Mouse (Mus musculus) kidney, adult 8-10 months (tissue): ENCODE data around the gene Pithd1.

Source experiments
- DNase-seq, 2 experiments: peaks; one replicate each; pipeline ENCODE4 v3.0.0; 2022

Gene Pithd1

GRCm38 (mm10) chr4:135986943-135987710 is at the start of gene Pithd1:
Pithd1 (minus strand) TSS chr4:135987264.
- peak; percentile 90 to 93 for DNase-seq

DNA sequence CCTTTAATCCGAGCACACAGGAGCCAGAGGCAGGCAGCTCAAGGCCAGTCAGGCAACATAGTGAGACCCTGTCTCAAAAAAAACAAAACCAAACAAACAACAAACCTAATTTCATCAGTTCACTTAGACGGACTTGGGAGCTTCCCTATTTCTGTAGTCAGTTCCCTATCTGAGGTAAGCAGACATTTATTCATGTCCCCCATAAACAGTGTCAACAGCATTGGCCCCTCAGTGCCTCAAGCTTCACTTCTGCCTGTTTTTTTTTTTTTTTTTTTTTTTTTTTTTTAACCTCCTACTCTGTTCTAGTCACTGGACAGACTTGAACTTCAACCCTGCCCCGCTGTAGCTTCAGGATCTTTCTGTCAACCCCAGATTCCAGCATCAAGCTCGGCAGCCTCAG is 48.0 kb upstream of the Pithd1 start:
- no peak for DNase-seq

GRCm38 (mm10) chr4:136033231-136033630 is 46.2 kb upstream of the Pithd1 start:
- no peak for DNase-seq

GRCm38 (mm10) chr4:136030968-136031909 is 44.2 kb upstream of the Pithd1 start:
- DNase-seq, result peak; percentile 30 to 34

- no peak for DNase-seq
Observed at GRCm38 (mm10) chr4:136028689-136029088, 41.6 kb upstream of the Pithd1 start.

DNA sequence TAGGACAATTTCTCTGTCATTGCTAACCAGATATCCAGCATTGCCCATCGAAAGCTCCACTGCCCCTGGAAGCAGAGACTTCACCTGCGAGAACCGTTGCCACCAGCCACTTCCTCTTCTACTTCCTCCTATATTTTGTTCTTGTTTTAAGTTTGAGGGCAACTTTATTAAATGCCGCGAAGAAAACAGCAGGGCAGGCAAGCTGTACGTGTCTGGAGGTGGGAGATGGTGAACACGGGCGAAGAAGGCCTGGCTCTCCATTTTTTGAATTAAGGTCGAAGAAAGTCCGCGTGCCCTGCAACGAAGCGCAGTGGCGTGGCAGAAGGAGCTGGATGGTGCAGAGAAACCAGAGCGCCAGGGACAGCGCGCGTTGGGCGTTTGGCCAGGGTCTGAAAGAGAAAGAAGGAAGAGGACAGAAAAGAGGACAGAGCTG is 41.1 kb upstream of the Pithd1 start:
- no peak for DNase-seq

DNA sequence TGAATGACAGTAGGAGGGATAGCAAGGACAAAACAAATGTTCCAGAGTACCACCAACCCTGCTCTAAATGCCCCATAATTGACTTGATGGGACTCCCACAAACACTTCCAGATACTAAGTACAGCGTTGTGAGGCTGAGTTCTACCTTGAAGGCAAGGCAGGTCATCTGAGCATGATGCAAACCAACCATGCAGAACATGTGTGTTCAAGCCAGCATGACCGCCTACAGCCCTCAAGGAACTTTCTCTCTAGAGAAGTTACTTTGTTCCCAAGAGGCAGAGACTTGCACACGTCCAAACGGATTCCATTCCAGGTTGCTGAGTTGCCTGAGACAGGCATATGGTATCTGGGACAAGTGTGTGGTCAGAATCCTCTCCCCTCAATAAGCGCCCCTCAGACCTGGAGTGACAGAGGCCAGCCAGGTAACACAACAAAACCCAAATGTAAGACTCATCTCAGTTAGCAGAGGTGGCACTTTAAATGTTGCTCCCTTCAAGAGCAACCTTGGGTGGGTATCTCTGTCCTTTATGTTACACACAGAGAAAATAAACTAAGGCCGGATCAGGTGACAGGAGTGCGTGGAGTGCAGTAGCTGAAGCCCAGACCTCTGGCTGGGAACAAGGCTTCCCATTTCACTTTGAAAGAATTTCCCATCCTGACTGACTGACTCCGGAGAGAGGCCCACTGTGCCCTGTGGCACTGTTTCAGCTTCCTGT is 40.5 kb upstream of the Pithd1 start:
- DNase-seq, result peak; percentile 35 to 46

DNA sequence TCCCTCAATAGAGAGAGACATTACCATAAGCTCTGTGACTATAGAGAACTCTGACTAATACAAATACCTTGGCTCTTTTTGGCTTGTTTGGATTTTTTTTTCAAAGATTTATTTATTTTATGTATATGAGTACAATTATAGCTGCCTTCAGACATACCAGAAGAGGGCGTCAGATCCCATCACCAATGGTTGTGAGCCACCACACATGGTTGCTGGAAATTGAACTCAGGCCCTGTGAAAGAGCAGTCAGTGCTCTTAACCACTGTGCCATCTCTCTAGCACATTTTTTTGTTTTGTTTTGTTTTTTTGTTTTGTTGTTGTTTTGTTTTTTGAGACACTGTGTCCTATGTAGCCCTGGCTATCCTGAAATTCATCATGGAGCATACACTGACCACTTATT is 38.3 kb upstream of the Pithd1 start:
- DNase-seq, result no peak

- DNase-seq, result no peak
Observed at GRCm38 (mm10) chr4:136022924-136023323, 35.9 kb upstream of the Pithd1 start.

GRCm38 (mm10) chr4:136021549-136022047 is 34.5 kb upstream of the Pithd1 start, which contains the start of gene Eloa:
Eloa (minus strand) TSS chr4:136021763.
- DNase-seq, result peak; percentile 100

GRCm38 (mm10) chr4:136020743-136021548 is 33.9 kb upstream of the Pithd1 start:
- no peak for DNase-seq

DNA sequence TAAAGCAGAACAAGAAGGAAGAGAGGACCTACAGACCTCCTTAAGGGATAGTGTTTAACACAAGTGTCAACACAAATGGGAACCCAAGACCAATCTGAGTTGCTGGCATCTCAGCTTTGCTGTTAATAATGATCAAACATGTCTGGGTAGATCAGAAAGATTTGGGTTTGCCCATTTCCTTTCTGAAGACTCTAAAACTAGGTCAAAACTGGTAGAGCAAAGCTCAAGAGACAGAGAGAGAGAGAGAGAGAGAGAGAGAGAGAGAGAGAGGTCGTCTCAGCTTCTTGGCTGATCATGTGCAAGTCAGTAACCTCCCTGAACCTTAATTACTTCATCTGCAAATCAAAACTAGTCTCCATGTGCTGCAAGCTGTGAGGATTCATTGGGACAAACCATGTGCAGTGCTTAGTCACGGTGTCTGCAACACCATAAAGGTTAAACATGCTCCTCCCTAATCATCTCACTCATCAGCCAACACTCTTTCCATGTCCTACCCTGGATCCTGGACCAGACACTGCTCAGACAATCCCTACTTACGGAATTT is 29.1 kb upstream of the Pithd1 start:
- no peak for DNase-seq

GRCm38 (mm10) chr4:136010586-136010985 is 23.5 kb upstream of the Pithd1 start:
- DNase-seq, result no peak

GRCm38 (mm10) chr4:136008782-136009447 is 21.9 kb upstream of the Pithd1 start:
- no peak for DNase-seq

GRCm38 (mm10) chr4:136006821-136007220 is 19.8 kb upstream of the Pithd1 start:
- DNase-seq, result no peak

DNA sequence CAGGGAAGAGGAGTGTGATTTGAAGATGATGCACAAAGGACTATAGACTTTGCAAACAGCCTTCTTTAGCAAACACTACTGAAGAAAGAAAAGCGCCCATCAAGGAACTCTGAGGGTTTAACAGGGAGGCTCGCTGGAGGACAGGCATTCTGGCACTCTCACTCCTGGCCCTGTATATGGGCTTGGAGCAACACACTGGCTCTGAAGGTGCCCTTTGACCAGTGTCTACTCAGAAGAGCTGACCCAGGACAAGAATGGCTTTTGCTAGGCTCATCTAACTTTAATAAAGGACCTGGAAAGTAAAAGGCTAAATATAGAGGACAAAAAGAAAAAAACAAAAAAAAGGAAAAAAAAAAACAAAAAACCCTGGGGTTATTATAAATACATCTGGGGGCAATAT is 17.9 kb upstream of the Pithd1 start:
- no peak for DNase-seq

DNA sequence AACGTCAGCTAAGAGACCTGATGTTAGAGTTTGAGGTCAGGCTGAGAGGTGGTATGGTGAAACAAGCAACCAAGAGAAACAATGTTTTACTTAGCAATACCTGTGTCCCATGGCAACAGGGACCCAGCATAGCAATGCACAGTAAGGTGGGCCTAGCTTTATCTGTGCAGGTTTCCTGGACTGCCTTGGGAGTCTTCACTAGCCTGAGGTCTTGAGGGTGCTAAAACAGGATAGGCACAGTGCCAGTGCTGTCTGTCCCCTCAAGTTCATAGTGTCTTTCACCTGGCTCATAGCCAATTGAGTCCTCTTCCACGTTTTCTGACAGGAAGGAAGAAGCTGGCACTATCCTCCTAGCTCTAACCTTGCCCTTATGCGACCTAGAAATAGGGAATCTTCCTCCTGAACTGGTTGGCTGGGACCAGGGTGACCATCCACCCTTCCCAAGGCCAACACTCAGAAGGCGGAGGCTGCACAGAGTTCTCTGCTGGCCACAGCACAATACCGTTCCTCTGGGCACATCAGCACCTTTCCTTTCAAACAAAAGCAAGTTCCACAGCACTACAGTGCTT is 17.1 kb upstream of the Pithd1 start:
- DNase-seq, result no peak

GRCm38 (mm10) chr4:135995118-135995517 is 8.1 kb upstream of the Pithd1 start:
- no peak for DNase-seq

GRCm38 (mm10) chr4:135993941-135994340 is 6.9 kb upstream of the Pithd1 start:
- DNase-seq, result no peak

DNA sequence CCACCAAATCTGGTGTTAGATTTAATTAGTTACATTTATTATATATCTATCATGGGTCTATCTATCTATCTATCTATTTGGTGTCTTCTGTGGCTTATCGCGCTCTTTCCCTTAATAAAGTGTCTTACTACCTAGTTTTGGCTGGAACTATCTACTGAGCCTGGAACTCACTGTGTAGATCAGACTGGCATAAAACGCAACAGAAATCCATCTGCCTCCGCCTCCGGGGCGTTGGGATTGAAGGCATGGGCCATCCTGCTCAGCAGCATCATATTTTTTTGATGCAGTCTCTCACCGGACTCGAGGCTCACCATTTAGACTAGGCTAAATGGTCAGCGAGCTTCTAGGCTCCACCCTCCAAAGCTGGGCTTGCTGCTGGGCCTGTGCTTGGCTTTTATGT is 650 bp upstream of the Pithd1 start:
- DNase-seq, result no peak
